Comparison of ENCODE assay signal across 34 mouse cellular contexts in genomic region chr14:22572486-22572885, GRCm38 (mm10).
"Had no signal": no experiment of that assay in that cellular context is flagged by ENCODE, and none has a peak within 500 bp of the region (broad histone marks: within the 10 kb centered on the region; RNA-seq: fewer than 3 reads in every experiment).

No protein-coding gene starts in this region.

- H3K27ac ChIP-seq: heart, embryonic 10.5 days; heart, embryonic 13.5 days; heart, embryonic 15.5 days; hindbrain, embryonic 10.5 days; hindbrain, embryonic 12.5 days; hindbrain, embryonic 14.5 days; hindbrain, embryonic 15.5 days; hindbrain, postnatal 0 days; intestine, embryonic 15.5 days; kidney, embryonic 15.5 days; kidney, postnatal 0 days; layer of hippocampus, adult 2 months had no signal

- H3K27me3 ChIP-seq: heart, embryonic 15.5 days; intestine, embryonic 15.5 days had no signal

- DNase-seq: heart, postnatal 10 days; heart, postnatal 14 days; heart, postnatal 36 days; heart, postnatal 4 days; kidney, adult 11 months; kidney, adult 18-20 months; kidney, adult 2 months; kidney, adult 8-10 months; kidney, adult 9 months; kidney, postnatal 10 days; kidney, postnatal 14 days; kidney, postnatal 25 days; kidney, postnatal 36 days; kidney, postnatal 4 days; layer of hippocampus, adult 9-11 months; layer of hippocampus, postnatal 36 days had no signal

- H3K36me3 ChIP-seq: heart, embryonic 10.5 days; heart, embryonic 12.5 days; heart, embryonic 13.5 days; heart, embryonic 15.5 days; hindbrain, embryonic 10.5 days; hindbrain, embryonic 12.5 days; hindbrain, embryonic 15.5 days; intestine, embryonic 15.5 days; kidney, embryonic 15.5 days had no signal

- H3K4me3 ChIP-seq: heart, embryonic 10.5 days; heart, embryonic 12.5 days; heart, embryonic 13.5 days; heart, embryonic 15.5 days; hindbrain, embryonic 10.5 days; hindbrain, embryonic 12.5 days; hindbrain, embryonic 15.5 days; intestine, embryonic 15.5 days; kidney, embryonic 15.5 days; layer of hippocampus, adult 2 months had no signal

- H3K4me2 ChIP-seq: heart, embryonic 11.5 days; heart, embryonic 12.5 days; heart, embryonic 13.5 days; heart, embryonic 15.5 days; hindbrain, embryonic 12.5 days; hindbrain, embryonic 14.5 days; hindbrain, embryonic 15.5 days; intestine, embryonic 15.5 days; kidney, embryonic 15.5 days had no signal

- H3K9ac ChIP-seq: heart, embryonic 12.5 days; heart, embryonic 13.5 days; heart, embryonic 15.5 days; hindbrain, embryonic 12.5 days; hindbrain, embryonic 14.5 days; hindbrain, embryonic 15.5 days; intestine, embryonic 15.5 days; kidney, embryonic 15.5 days had no signal

- ATAC-seq: hindbrain, embryonic 16.5 days; hindbrain, postnatal 0 days; inflammation-experienced regulatory T-cells, adult 6 months; intestine, embryonic 15.5 days; intestine, embryonic 16.5 days; intestine, postnatal 0 days had no signal

- H3K9me3 ChIP-seq: heart, embryonic 10.5 days; heart, embryonic 12.5 days; heart, embryonic 13.5 days; heart, embryonic 15.5 days; hindbrain, embryonic 10.5 days; hindbrain, embryonic 12.5 days; hindbrain, embryonic 15.5 days; intestine, embryonic 15.5 days; kidney, embryonic 15.5 days had no signal
